Mouse (Mus musculus) stomach, postnatal 0 days (tissue): ENCODE measurements at regions not wholly inside any gene's neighbourhood (a gene's known extent, or its start where the extent isn't known, plus 50 kb on each side); places are given as distances from the start of the nearest gene placed in this dataset.

Experiments
- CTCF ChIP-seq: IDR thresholded peaks from 2 replicates; pipeline ENCODE4 v1.5.1; 2016; ENCODE audit warnings: antibody characterized with exemption, low read depth, mild to moderate bottlenecking, moderate library complexity
- EP300 ChIP-seq: optimal IDR thresholded peaks from 2 replicates; pipeline ENCODE3; 2016; ENCODE audit warnings: antibody characterized with exemption

DNA sequence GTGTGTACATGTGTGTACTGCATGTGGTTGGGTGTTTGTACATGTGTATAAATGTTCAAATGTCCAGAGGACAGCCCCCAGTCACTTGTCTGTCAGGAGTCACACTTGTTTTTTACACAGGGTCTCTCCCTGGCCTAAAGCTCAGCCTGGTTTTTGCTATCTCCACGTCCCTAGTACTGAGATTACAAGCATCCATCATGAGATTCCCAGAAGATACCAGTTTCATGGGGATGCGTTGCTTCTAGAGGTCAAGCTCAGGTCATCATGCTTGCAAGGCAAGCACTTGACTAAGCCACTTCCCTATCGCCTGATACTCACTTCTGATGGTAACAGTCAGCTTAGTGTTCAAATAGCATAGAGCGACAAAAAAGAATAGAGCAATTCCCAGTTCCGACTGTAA is 244.1 kb upstream of the Jmjd1c start:
- TF ChIP-seq CTCF (no peak), EP300 (no peak)
